Mouse (Mus musculus): ENCODE measurements around the gene Sc5d.

Gene Sc5d

GRCm38 (mm10) chr9:42260481-42260880 is 3.6 kb downstream of the Sc5d start:
- no peak for DNase-seq (ENCODE audit: low spot score)

GRCm38 (mm10) chr9:42249112-42249511 is 14.9 kb downstream of the Sc5d start:
- peak; percentile 25 for DNase-seq (ENCODE audit: low spot score)

- DNase-seq (ENCODE audit: low spot score), result no peak
These were observed 17.4 kb downstream of the Sc5d start for GRCm38 (mm10) chr9:42246688-42247087.

DNA sequence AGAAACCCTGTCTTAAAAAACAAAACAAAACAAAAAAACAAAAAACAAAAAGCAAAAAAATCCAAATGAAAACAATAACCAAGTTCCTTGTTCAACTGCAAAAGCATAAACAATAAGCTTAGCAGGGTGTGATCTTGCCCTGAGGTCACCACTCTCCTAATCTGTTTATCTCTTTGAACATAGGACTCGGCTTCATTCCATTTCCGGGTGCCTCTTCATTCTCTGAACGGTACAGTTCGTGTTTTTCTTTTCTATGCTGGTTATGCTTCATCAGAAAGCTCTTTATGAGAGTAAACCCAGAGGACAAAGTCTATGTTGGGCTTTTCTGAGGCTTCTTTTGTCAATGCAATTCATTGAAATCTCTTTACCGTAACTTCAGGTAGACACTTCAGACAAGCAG is 19.9 kb downstream of the Sc5d start:
- no peak for DNase-seq (ENCODE audit: low spot score)

- no peak for DNase-seq (ENCODE audit: low spot score)
These were observed 23.0 kb downstream of the Sc5d start for GRCm38 (mm10) chr9:42241021-42241420.

DNA sequence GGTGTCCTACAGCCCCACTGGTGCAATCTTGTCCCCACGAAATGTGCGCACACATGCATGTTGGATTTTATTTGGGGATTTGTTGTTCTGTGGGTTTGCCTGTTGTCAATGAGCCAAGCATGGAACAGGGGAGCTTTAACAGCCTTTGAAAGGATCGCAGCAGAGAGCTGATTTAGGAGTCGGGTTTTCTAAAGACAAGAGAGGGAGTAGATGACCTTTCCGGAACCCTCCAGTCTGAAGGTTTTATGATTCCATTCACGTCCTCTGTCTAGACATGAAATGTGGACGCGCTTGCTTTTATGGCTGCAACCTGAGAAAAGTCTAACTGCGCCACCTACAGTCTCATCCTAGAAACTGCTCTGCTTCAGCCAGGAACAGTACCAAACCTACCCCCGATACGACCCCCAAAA is 23.5 kb downstream of the Sc5d start:
- peak; percentile 35 for DNase-seq (ENCODE audit: low spot score)

DNA sequence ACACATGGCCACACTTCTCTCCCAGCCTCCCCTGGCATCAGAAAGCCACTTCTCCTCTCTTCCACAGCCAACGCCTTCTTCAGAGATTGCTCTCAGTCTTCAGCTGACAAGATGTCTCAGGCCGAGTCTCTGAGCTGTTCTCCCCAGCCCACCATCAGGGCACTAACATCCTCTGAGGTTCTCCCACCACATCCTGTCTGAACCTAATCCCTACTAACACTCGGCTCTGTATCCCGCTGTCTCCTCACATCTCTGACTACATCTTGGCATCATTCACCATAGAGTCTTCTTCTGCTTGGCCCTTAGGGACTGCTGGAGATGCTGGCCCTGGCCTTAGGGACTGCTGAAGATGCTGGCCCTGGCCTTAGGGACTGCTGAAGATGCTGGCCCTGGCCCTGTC is 25.2 kb downstream of the Sc5d start:
- DNase-seq (ENCODE audit: low spot score), result no peak

DNA sequence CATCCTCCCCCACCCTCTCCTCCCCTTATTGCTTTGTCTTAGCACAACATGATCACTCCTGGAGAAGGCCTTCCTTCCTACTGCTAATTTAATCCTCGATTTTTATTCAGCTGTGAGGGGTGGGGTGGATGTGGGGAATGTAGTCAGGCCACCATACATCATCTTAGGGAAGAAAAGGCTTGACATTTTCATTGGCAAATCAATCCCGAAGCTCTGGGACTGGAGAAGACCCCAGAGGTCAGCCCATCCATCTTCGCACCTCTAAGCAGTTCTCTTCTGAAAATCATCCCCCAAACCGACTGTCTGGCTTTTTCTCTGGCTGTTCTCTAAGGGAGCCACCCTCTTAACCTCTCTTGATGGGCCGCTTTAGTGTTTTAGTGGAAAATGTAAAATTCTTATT is 32.9 kb downstream of the Sc5d start:
- no peak for DNase-seq (ENCODE audit: low spot score)

GRCm38 (mm10) chr9:42230333-42230732 is 33.7 kb downstream of the Sc5d start:
- DNase-seq (ENCODE audit: low spot score), result no peak

DNA sequence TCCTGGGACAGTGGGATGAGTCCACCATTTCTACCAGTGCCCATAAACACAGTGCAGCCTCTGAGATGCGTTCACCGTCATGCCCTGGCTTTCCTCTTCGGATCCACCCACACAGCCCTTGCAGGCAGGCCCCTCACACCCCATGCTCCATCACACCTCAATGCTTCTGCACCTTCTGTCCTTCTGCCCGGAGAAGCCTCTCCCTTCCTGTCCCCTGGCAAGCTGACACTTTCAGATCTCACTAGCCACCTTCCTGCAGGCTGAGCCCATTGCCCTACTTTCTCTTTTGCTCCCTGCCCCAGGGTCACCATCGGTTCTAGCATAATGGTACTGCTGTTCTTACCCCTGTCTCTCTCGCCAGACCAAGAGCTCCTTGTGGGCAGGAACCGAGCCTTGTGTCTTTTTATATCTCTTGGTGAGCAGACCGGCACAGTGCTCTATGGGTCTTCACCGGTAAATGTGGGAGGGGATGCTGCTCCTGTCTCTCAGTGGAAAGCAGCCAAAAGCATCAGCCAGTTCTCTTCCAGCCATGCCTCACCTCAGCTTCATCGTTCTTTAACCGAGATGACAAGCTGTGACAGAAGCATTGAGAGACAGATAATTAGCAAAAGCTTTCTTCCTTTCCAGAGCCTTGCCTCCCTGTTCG is 34.5 kb downstream of the Sc5d start:
- DNase-seq (ENCODE audit: low spot score), result no peak

- DNase-seq (ENCODE audit: low spot score), result no peak
These were observed 36.3 kb downstream of the Sc5d start for GRCm38 (mm10) chr9:42227804-42228203.

GRCm38 (mm10) chr9:42219001-42219660 is 44.9 kb downstream of the Sc5d start:
- DNase-seq (ENCODE audit: low spot score), result no peak

GRCm38 (mm10) chr9:42217685-42218084 is 46.4 kb downstream of the Sc5d start:
- DNase-seq (ENCODE audit: low spot score), result no peak

- no peak for DNase-seq (ENCODE audit: low spot score)
These were observed 49.9 kb downstream of the Sc5d start for GRCm38 (mm10) chr9:42214116-42214515.

DNA sequence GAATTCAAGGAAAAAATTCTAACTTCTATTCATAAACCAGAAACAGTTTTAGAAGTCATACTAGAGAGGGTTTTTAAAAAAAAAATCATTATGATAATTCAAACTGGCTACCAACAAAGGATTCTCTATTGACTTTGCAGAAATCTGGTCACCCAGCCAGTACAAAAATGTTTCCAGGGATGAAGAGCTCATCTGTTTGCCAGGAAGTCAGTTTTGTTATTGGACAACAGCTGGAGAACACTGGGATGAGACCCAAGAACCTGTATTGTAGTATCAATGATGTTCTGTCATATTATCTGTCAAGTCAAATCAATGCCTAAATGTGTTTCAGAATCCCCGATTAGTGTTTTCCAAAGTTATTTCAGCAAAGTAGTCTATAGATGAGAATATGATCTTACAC is 50.9 kb downstream of the Sc5d start:
- no peak for DNase-seq (ENCODE audit: low spot score)

- DNase-seq (ENCODE audit: low spot score), result no peak
These were observed 54.4 kb downstream of the Sc5d start for GRCm38 (mm10) chr9:42209666-42210065.

GRCm38 (mm10) chr9:42208463-42208862 is 55.6 kb downstream of the Sc5d start:
- DNase-seq (ENCODE audit: low spot score), result peak; percentile 18

DNA sequence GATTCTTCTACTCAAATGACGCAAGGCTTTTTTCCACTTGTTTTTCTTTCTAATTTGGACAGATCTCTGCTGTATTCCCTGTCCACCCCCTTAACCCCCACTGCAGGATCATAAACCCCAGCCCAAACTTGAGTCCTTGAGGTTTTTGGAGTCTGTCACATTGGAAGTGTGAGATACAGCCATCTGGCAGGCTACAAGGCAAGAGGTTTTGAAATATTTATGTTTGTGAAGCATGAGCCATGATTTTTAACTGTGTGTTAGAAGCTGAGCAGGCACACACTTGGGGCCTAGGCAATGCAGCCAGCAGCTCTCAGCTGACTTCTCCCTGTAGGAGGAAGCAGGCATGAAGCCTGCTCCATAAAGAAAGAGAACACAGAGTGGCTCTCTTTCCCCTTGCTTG is 57.3 kb downstream of the Sc5d start:
- DNase-seq (ENCODE audit: low spot score), result no peak

GRCm38 (mm10) chr9:42202271-42202670 is 61.8 kb downstream of the Sc5d start:
- no peak for DNase-seq (ENCODE audit: low spot score)

Data from yolk sac, embryonic 10.5 days (tissue).